Mouse (Mus musculus) ES-E14 (cell line): ENCODE results near the gene Cdc14b.

Experiments
- HCFC1 ChIP-seq: IDR thresholded peaks from 2 replicates; pipeline ENCODE4 v1.6.1; 2012; ENCODE audit warnings: low read length, inconsistent platforms, borderline replicate concordance; ENCODE audit not compliant: insufficient read depth
- ZC3H11A ChIP-seq: IDR thresholded peaks from 2 replicates; pipeline ENCODE4 v1.6.1; 2012; ENCODE audit warnings: low read depth, mild to moderate bottlenecking, inconsistent platforms, low read length, borderline replicate concordance
- ZNF384 ChIP-seq: IDR thresholded peaks from 2 replicates; pipeline ENCODE4 v1.6.1; 2012; ENCODE audit warnings: low read depth, low read length, inconsistent platforms

- TF ChIP-seq ZNF384 = no peak
- TF ChIP-seq ZC3H11A = no peak
- no peak for TF ChIP-seq HCFC1
These were observed 97.1 kb downstream of the Cdc14b start for GRCm38 (mm10) chr13:64178000-64178399.
